Mouse (Mus musculus): ENCODE measurements at regions not wholly inside any gene's neighbourhood (a gene's known extent, or its start where the extent isn't known, plus 50 kb on each side); places are given as distances from the start of the nearest gene placed in this dataset.
"Not testable (repeated sequence)": the region's sequence is repeated elsewhere in the genome, so short reads cannot be mapped to it uniquely, and the experiment has no call there.

GRCm38 (mm10) chr15:32042589-32042988, 134.5 kb upstream of the Tas2r119 start:
- DNase-seq (ENCODE audit: low spot score, missing footprints) (no peak), ATAC-seq (ENCODE audit: low FRiP score) (no peak)
- Histone ChIP-seq H3K4me3 (ENCODE audit: low read depth, low read length) (no peak overlapping the region), H3K9me3 (ENCODE audit: control insufficient read depth, low read length) (no peaks in the 10 kb centered on the region), H3K9ac (ENCODE audit: low read length) (no peak overlapping the region), H3K27ac (ENCODE audit: low read depth, low read length) (no peak overlapping the region), H3K36me3 (ENCODE audit: control insufficient read depth, insufficient read depth, low read length) (no peaks in the 10 kb centered on the region), H3K4me1 (ENCODE audit: control insufficient read depth, insufficient read depth, low read length) (no peaks in the 10 kb centered on the region), H3K4me2 (no peak overlapping the region), H3K27me3 (ENCODE audit: control insufficient read depth, insufficient read depth, low read length) (no peaks in the 10 kb centered on the region)
- 83% methylated on average over 1 of the region's 1 CpGs for WGBS

- Histone ChIP-seq H3K9ac (ENCODE audit: low read length) (no peak overlapping the region), H3K4me1 (ENCODE audit: control insufficient read depth, insufficient read depth, low read length) (no peaks in the 10 kb centered on the region), H3K4me2 (no peak overlapping the region), H3K27ac (ENCODE audit: low read depth, low read length) (no peak overlapping the region), H3K36me3 (ENCODE audit: control insufficient read depth, insufficient read depth, low read length) (no peaks in the 10 kb centered on the region), H3K27me3 (ENCODE audit: control insufficient read depth, insufficient read depth, low read length) (no peaks in the 10 kb centered on the region), H3K4me3 (ENCODE audit: low read depth, low read length) (no peak overlapping the region), H3K9me3 (ENCODE audit: control insufficient read depth, low read length) (no peaks in the 10 kb centered on the region)
- no peak for DNase-seq (ENCODE audit: low spot score, missing footprints)
- ATAC-seq (ENCODE audit: low FRiP score), result no peak
Measured at GRCm38 (mm10) chr15:32043207-32043606, 133.9 kb upstream of the Tas2r119 start.

- H3K4me3 ChIP-seq (ENCODE audit: low read depth, low read length); DNase-seq (ENCODE audit: low spot score, missing footprints); H3K9me3 ChIP-seq (ENCODE audit: control insufficient read depth, low read length); H3K27me3 ChIP-seq (ENCODE audit: control insufficient read depth, insufficient read depth, low read length); H3K27ac ChIP-seq (ENCODE audit: low read depth, low read length); H3K36me3 ChIP-seq (ENCODE audit: control insufficient read depth, insufficient read depth, low read length); H3K4me1 ChIP-seq (ENCODE audit: control insufficient read depth, insufficient read depth, low read length); H3K4me2 ChIP-seq; ATAC-seq (ENCODE audit: low FRiP score); H3K9ac ChIP-seq (ENCODE audit: low read length): not testable (repeated sequence)
- 97% methylated on average over 1 of the region's 1 CpGs for WGBS
Measured at GRCm38 (mm10) chr15:32043670-32044069, 133.4 kb upstream of the Tas2r119 start.

GRCm38 (mm10) chr15:32048836-32049235, 128.3 kb upstream of the Tas2r119 start:
- H3K4me1 ChIP-seq (ENCODE audit: control insufficient read depth, insufficient read depth, low read length), result no peaks in the 10 kb centered on the region; the same call in 1 of the 2 replicates
- no peaks in the 10 kb centered on the region for H3K36me3 ChIP-seq (ENCODE audit: control insufficient read depth, insufficient read depth, low read length)
- no peak overlapping the region for H3K4me2 ChIP-seq
- no peak overlapping the region for H3K9ac ChIP-seq (ENCODE audit: low read length)
- no peak overlapping the region for H3K4me3 ChIP-seq (ENCODE audit: low read depth, low read length)
- WGBS, result 39% methylated on average over 5 of the region's 5 CpGs
- ATAC-seq (ENCODE audit: low FRiP score) (no peak), DNase-seq (ENCODE audit: low spot score, missing footprints) (no peak)
- no peak overlapping the region for H3K27ac ChIP-seq (ENCODE audit: low read depth, low read length)
- no peaks in the 10 kb centered on the region for H3K9me3 ChIP-seq (ENCODE audit: control insufficient read depth, low read length)
- no peaks in the 10 kb centered on the region for H3K27me3 ChIP-seq (ENCODE audit: control insufficient read depth, insufficient read depth, low read length)

- ATAC-seq (ENCODE audit: low FRiP score), result no peak
- H3K27ac ChIP-seq (ENCODE audit: low read depth, low read length), result no peak overlapping the region
- no peaks in the 10 kb centered on the region for H3K9me3 ChIP-seq (ENCODE audit: control insufficient read depth, low read length)
- H3K4me3 ChIP-seq (ENCODE audit: low read depth, low read length), result no peak overlapping the region
- no peak overlapping the region for H3K9ac ChIP-seq (ENCODE audit: low read length)
- H3K36me3 ChIP-seq (ENCODE audit: control insufficient read depth, insufficient read depth, low read length), result no peaks in the 10 kb centered on the region
- H3K4me1 ChIP-seq (ENCODE audit: control insufficient read depth, insufficient read depth, low read length), result no peaks in the 10 kb centered on the region
- DNase-seq (ENCODE audit: low spot score, missing footprints), result no peak
- 82% methylated on average over 4 of the region's 4 CpGs for WGBS
- H3K4me2 ChIP-seq, result no peak overlapping the region
- no peaks in the 10 kb centered on the region for H3K27me3 ChIP-seq (ENCODE audit: control insufficient read depth, insufficient read depth, low read length)
Measured at GRCm38 (mm10) chr15:32061573-32061972, 115.5 kb upstream of the Tas2r119 start.

- Histone ChIP-seq H3K9ac (ENCODE audit: low read length) (no peak overlapping the region), H3K9me3 (ENCODE audit: control insufficient read depth, low read length) (no peaks in the 10 kb centered on the region), H3K27ac (ENCODE audit: low read depth, low read length) (no peak overlapping the region), H3K4me1 (ENCODE audit: control insufficient read depth, insufficient read depth, low read length) (no peaks in the 10 kb centered on the region), H3K4me3 (ENCODE audit: low read depth, low read length) (no peak overlapping the region), H3K4me2 (no peak overlapping the region), H3K36me3 (ENCODE audit: control insufficient read depth, insufficient read depth, low read length) (no peaks in the 10 kb centered on the region), H3K27me3 (ENCODE audit: control insufficient read depth, insufficient read depth, low read length) (no peaks in the 10 kb centered on the region)
- WGBS, result 89% methylated on average over 4 of the region's 4 CpGs
- ATAC-seq (ENCODE audit: low FRiP score), result no peak
- DNase-seq (ENCODE audit: low spot score, missing footprints), result no peak
Measured at GRCm38 (mm10) chr15:32082109-32082508, 95.0 kb upstream of the Tas2r119 start.

GRCm38 (mm10) chr15:32093889-32094288, 83.2 kb upstream of the Tas2r119 start:
- ATAC-seq (ENCODE audit: low FRiP score), result no peak
- Histone ChIP-seq H3K36me3 (ENCODE audit: control insufficient read depth, insufficient read depth, low read length) (no peaks in the 10 kb centered on the region), H3K27me3 (ENCODE audit: control insufficient read depth, insufficient read depth, low read length) (no peaks in the 10 kb centered on the region), H3K4me3 (ENCODE audit: low read depth, low read length) (no peak overlapping the region), H3K9ac (ENCODE audit: low read length) (no peak overlapping the region), H3K27ac (ENCODE audit: low read depth, low read length) (no peak overlapping the region), H3K9me3 (ENCODE audit: control insufficient read depth, low read length) (no peaks in the 10 kb centered on the region), H3K4me2 (no peak overlapping the region), H3K4me1 (ENCODE audit: control insufficient read depth, insufficient read depth, low read length) (no peaks in the 10 kb centered on the region)
- 87% methylated on average over 11 of the region's 11 CpGs for WGBS
- no peak for DNase-seq (ENCODE audit: low spot score, missing footprints)

- H3K27ac ChIP-seq (ENCODE audit: low read depth, low read length), result no peak overlapping the region
- no peaks in the 10 kb centered on the region for H3K36me3 ChIP-seq (ENCODE audit: control insufficient read depth, insufficient read depth, low read length)
- no peak overlapping the region for H3K4me3 ChIP-seq (ENCODE audit: low read depth, low read length)
- no peak for ATAC-seq (ENCODE audit: low FRiP score)
- no peak overlapping the region for H3K9ac ChIP-seq (ENCODE audit: low read length)
- no peaks in the 10 kb centered on the region for H3K4me1 ChIP-seq (ENCODE audit: control insufficient read depth, insufficient read depth, low read length)
- H3K9me3 ChIP-seq (ENCODE audit: control insufficient read depth, low read length), result no peaks in the 10 kb centered on the region
- 100% methylated on average over 1 of the region's 1 CpGs for WGBS
- no peak overlapping the region for H3K4me2 ChIP-seq
- DNase-seq (ENCODE audit: low spot score, missing footprints), result no peak
- H3K27me3 ChIP-seq (ENCODE audit: control insufficient read depth, insufficient read depth, low read length), result no peaks in the 10 kb centered on the region
Measured at GRCm38 (mm10) chr15:32095554-32095953, 81.5 kb upstream of the Tas2r119 start.

GRCm38 (mm10) chr15:32110659-32111058, 66.4 kb upstream of the Tas2r119 start:
- DNase-seq (ENCODE audit: low spot score, missing footprints) (no peak), ATAC-seq (ENCODE audit: low FRiP score) (no peak)
- Histone ChIP-seq H3K4me1 (ENCODE audit: control insufficient read depth, insufficient read depth, low read length) (no peaks in the 10 kb centered on the region), H3K27me3 (ENCODE audit: control insufficient read depth, insufficient read depth, low read length) (no peaks in the 10 kb centered on the region), H3K4me3 (ENCODE audit: low read depth, low read length) (no peak overlapping the region), H3K4me2 (no peak overlapping the region), H3K9ac (ENCODE audit: low read length) (no peak overlapping the region), H3K27ac (ENCODE audit: low read depth, low read length) (no peak overlapping the region), H3K9me3 (ENCODE audit: control insufficient read depth, low read length) (no peaks in the 10 kb centered on the region), H3K36me3 (ENCODE audit: control insufficient read depth, insufficient read depth, low read length) (no peaks in the 10 kb centered on the region)
- 93% methylated on average over 2 of the region's 2 CpGs for WGBS

All from midbrain, embryonic 11.5 days (tissue).